Mouse (Mus musculus) gastrocnemius, postnatal 25 days (tissue): ENCODE measurements around the gene Frmd3. TPM values are rescaled to one million over a fixed set of nuclear protein-coding genes. Genes with fewer than 3 reads are reported as not detected.

ENCODE experiments used
- total RNA-seq, 2 experiments: library from RNA; stranded (reverse); gene quantifications; 1 replicate in 1 of 2; 2 replicates in 1 of 2; pipeline ENCODE4 v1.2.3; 2021

The Frmd3 gene
- total RNA-seq, 2 experiments from 2014 or later, result 0.56 to 0.61 TPM

Other genes with a start within 250 kb of the Frmd3 start
- gene Rasef, start 222.4 kb upstream of the Frmd3 start, total RNA-seq, result not detected
- not detected for gene Gm11758, start 137.2 kb upstream of the Frmd3 start, total RNA-seq
- under 1 TPM in 1 of 2 experiments, not detected in 1; 0.33 TPM for gene Gm11757, start 122.3 kb upstream of the Frmd3 start, total RNA-seq
- under 1 TPM in 1 of 2 experiments, not detected in 1; 0.33 TPM for gene Gm13871, start 107.5 kb upstream of the Frmd3 start, total RNA-seq
- under 1 TPM in 1 of 2 experiments, not detected in 1; 0.80 TPM for gene Gm11756, start 92.7 kb upstream of the Frmd3 start, total RNA-seq
- gene 2310002L09Rik, start 62.6 kb upstream of the Frmd3 start, total RNA-seq, result 100 to 1,000 TPM in 1 of 2 experiments, 10 to 100 TPM in 1; 99.0 to 213 TPM
- gene Kdm4c, start 229.1 kb downstream of the Frmd3 start, total RNA-seq, result 1 to 10 TPM; 6.5 to 9.0 TPM